Mouse (Mus musculus): ENCODE measurements around the gene Ly6g5c. TPM values are rescaled to one million over a fixed set of nuclear protein-coding genes. Genes with fewer than 3 reads are reported as not detected.

The Ly6g5c gene
- polyA plus RNA-seq, 1 experiment from 2014 or later: not detected

GRCm38 (mm10) chr17:35158850-35159593 lies 50.9 kb downstream of the Ly6g5c start:
- Histone ChIP-seq H3K4me3 (no peak overlapping the region), H3K27ac (ENCODE audit: poor library complexity, severe bottlenecking) (no peak overlapping the region), H3K4me2 (no peak overlapping the region), H3K36me3 (peaks cover 86% of the 10 kb centered on the region), H3K4me1 (replicated peaks) (peaks cover 24% of the 10 kb centered on the region), H3K9me3 (replicated peaks) (no peaks in the 10 kb centered on the region), H3K9ac (no peak overlapping the region), H3K27me3 (replicated peaks) (no peaks in the 10 kb centered on the region)
- ATAC-seq (ENCODE audit: insufficient number of reproducible peaks, low FRiP score): no peak
- WGBS: 91% methylated on average over 16 of the region's 16 CpGs

GRCm38 (mm10) chr17:35159638-35160037 lies 51.6 kb downstream of the Ly6g5c start:
- H3K9me3 ChIP-seq (replicated peaks): no peaks in the 10 kb centered on the region
- no peak overlapping the region for H3K4me2 ChIP-seq
- WGBS: 87% methylated on average over 7 of the region's 7 CpGs
- peaks cover 80% of the 10 kb centered on the region for H3K36me3 ChIP-seq
- H3K9ac ChIP-seq: no peak overlapping the region
- no peak for ATAC-seq (ENCODE audit: insufficient number of reproducible peaks, low FRiP score)
- H3K4me1 ChIP-seq (replicated peaks): peaks cover 24% of the 10 kb centered on the region
- no peak overlapping the region for H3K4me3 ChIP-seq
- no peak overlapping the region for H3K27ac ChIP-seq (ENCODE audit: poor library complexity, severe bottlenecking)
- no peaks in the 10 kb centered on the region for H3K27me3 ChIP-seq (replicated peaks)

GRCm38 (mm10) chr17:35161421-35161820 lies 53.3 kb downstream of the Ly6g5c start:
- 78% methylated on average over 11 of the region's 11 CpGs for WGBS

More at GRCm38 (mm10) chr17:35161421-35161820, 53.3 kb downstream of the Ly6g5c start:
- Histone ChIP-seq H3K4me2 (peak overlapping the region; percentile 87; the same call in 1 of the 2 replicates), H3K9me3 (replicated peaks) (no peaks in the 10 kb centered on the region), H3K27ac (ENCODE audit: poor library complexity, severe bottlenecking) (no peak overlapping the region), H3K4me3 (peak overlapping the region; percentile 98; the same call in 1 of the 2 replicates), H3K4me1 (replicated peaks) (peaks cover 31% of the 10 kb centered on the region), H3K9ac (peak overlapping the region; percentile 100), H3K36me3 (peaks cover 62% of the 10 kb centered on the region), H3K27me3 (replicated peaks) (no peaks in the 10 kb centered on the region)
- ATAC-seq (ENCODE audit: insufficient number of reproducible peaks, low FRiP score): no peak

Other genes with a start within 250 kb of the Ly6g5c start
- gene Cfb, start 245.8 kb upstream of the Ly6g5c start, polyA plus RNA-seq (2016; fragmentation: Nextera tagmentation; extraction: Ambion mirVana): 1.1 and 2.2 TPM in 2 replicates
- gene Zbtb12, start 228.8 kb upstream of the Ly6g5c start, polyA plus RNA-seq (2016; fragmentation: Nextera tagmentation; extraction: Ambion mirVana): 2.6 and 2.8 TPM in 2 replicates
- gene Gm20547, start 226.2 kb upstream of the Ly6g5c start, polyA plus RNA-seq (2016; fragmentation: Nextera tagmentation; extraction: Ambion mirVana): not detected in 2 replicates
- gene C2, start 210.0 kb upstream of the Ly6g5c start, polyA plus RNA-seq (2016; fragmentation: Nextera tagmentation; extraction: Ambion mirVana): 0.24 and 0.35 TPM in 2 replicates
- gene Ehmt2, start 209.8 kb upstream of the Ly6g5c start, polyA plus RNA-seq (2016; fragmentation: Nextera tagmentation; extraction: Ambion mirVana): 49.1 and 51.6 TPM in 2 replicates
- gene Slc44a4, start 193.8 kb upstream of the Ly6g5c start, polyA plus RNA-seq (2016; fragmentation: Nextera tagmentation; extraction: Ambion mirVana): 0.08 TPM in 1 of 2 replicates, not detected in the other
- 20.8 and 21.5 TPM in 2 replicates for gene Neu1, start 177.0 kb upstream of the Ly6g5c start, polyA plus RNA-seq (2016; fragmentation: Nextera tagmentation; extraction: Ambion mirVana)
- gene Hspa1b, start 149.0 kb upstream of the Ly6g5c start, polyA plus RNA-seq (2016; fragmentation: Nextera tagmentation; extraction: Ambion mirVana): 0.12 and 0.13 TPM in 2 replicates
- not detected in 2 replicates for gene Gm20481, start 138.4 kb upstream of the Ly6g5c start, polyA plus RNA-seq (2016; fragmentation: Nextera tagmentation; extraction: Ambion mirVana)
- 6.2 and 6.4 TPM in 2 replicates for gene Hspa1a, start 136.1 kb upstream of the Ly6g5c start, polyA plus RNA-seq (2016; fragmentation: Nextera tagmentation; extraction: Ambion mirVana)
- 2.9 and 3.1 TPM in 2 replicates for gene Hspa1l, start 135.6 kb upstream of the Ly6g5c start, polyA plus RNA-seq (2016; fragmentation: Nextera tagmentation; extraction: Ambion mirVana)
- gene Lsm2, start 126.4 kb upstream of the Ly6g5c start, polyA plus RNA-seq (2016; fragmentation: Nextera tagmentation; extraction: Ambion mirVana): 143 and 145 TPM in 2 replicates
- gene Vars, start 107.3 kb upstream of the Ly6g5c start, polyA plus RNA-seq (2016; fragmentation: Nextera tagmentation; extraction: Ambion mirVana): 82.6 TPM in 2 replicates
- gene Vwa7, start 91.7 kb upstream of the Ly6g5c start, polyA plus RNA-seq (2016; fragmentation: Nextera tagmentation; extraction: Ambion mirVana): 0.32 and 0.37 TPM in 2 replicates
- 2.4 and 2.6 TPM in 2 replicates for gene Sapcd1, start 80.3 kb upstream of the Ly6g5c start, polyA plus RNA-seq (2016; fragmentation: Nextera tagmentation; extraction: Ambion mirVana)
- 3.5 and 4.9 TPM in 2 replicates for gene Msh5, start 61.5 kb upstream of the Ly6g5c start, polyA plus RNA-seq (2016; fragmentation: Nextera tagmentation; extraction: Ambion mirVana)
- gene Clic1, start 58.3 kb upstream of the Ly6g5c start, polyA plus RNA-seq (2016; fragmentation: Nextera tagmentation; extraction: Ambion mirVana): 349 and 354 TPM in 2 replicates
- gene Ddah2, start 49.2 kb upstream of the Ly6g5c start, polyA plus RNA-seq (2016; fragmentation: Nextera tagmentation; extraction: Ambion mirVana): 192 and 205 TPM in 2 replicates
- gene Ly6g6c, start 42.9 kb upstream of the Ly6g5c start, polyA plus RNA-seq (2016; fragmentation: Nextera tagmentation; extraction: Ambion mirVana): 0.27 TPM in 1 of 2 replicates, not detected in the other
- gene Mpig6b, start 42.1 kb upstream of the Ly6g5c start, polyA plus RNA-seq (2016; fragmentation: Nextera tagmentation; extraction: Ambion mirVana): 1.2 and 2.0 TPM in 2 replicates
- 0.24 and 0.40 TPM in 2 replicates for gene Ly6g6e, start 31.4 kb upstream of the Ly6g5c start, polyA plus RNA-seq (2016; fragmentation: Nextera tagmentation; extraction: Ambion mirVana)
- gene Ly6g6d, start 30.2 kb upstream of the Ly6g5c start, polyA plus RNA-seq (2016; fragmentation: Nextera tagmentation; extraction: Ambion mirVana): 1.8 and 2.2 TPM in 2 replicates
- 1.1 and 1.5 TPM in 2 replicates for gene Ly6g6f, start 22.7 kb upstream of the Ly6g5c start, polyA plus RNA-seq (2016; fragmentation: Nextera tagmentation; extraction: Ambion mirVana)
- gene Abhd16a, start 19.0 kb upstream of the Ly6g5c start, polyA plus RNA-seq (2016; fragmentation: Nextera tagmentation; extraction: Ambion mirVana): 58.9 and 65.1 TPM in 2 replicates
- 0.32 and 0.38 TPM in 2 replicates for gene Ly6g5b, start 7.1 kb downstream of the Ly6g5c start, polyA plus RNA-seq (2016; fragmentation: Nextera tagmentation; extraction: Ambion mirVana)
- 11.1 and 15.1 TPM in 2 replicates for gene Gpank1, start 13.2 kb downstream of the Ly6g5c start, polyA plus RNA-seq (2016; fragmentation: Nextera tagmentation; extraction: Ambion mirVana)
- gene Csnk2b, start 13.8 kb downstream of the Ly6g5c start, polyA plus RNA-seq (2016; fragmentation: Nextera tagmentation; extraction: Ambion mirVana): 190 and 207 TPM in 2 replicates
- 8.6 and 8.7 TPM in 2 replicates for gene D17H6S53E, start 18.1 kb downstream of the Ly6g5c start, polyA plus RNA-seq (2016; fragmentation: Nextera tagmentation; extraction: Ambion mirVana)
- 1.3 and 8.3 TPM in 2 replicates for gene Apom, start 23.8 kb downstream of the Ly6g5c start, polyA plus RNA-seq (2016; fragmentation: Nextera tagmentation; extraction: Ambion mirVana)
- gene Bag6, start 26.9 kb downstream of the Ly6g5c start, polyA plus RNA-seq (2016; fragmentation: Nextera tagmentation; extraction: Ambion mirVana): 56.1 and 61.6 TPM in 2 replicates
- 132 and 148 TPM in 2 replicates for gene Prrc2a, start 56.6 kb downstream of the Ly6g5c start, polyA plus RNA-seq (2016; fragmentation: Nextera tagmentation; extraction: Ambion mirVana)
- gene Aif1, start 67.8 kb downstream of the Ly6g5c start, polyA plus RNA-seq (2016; fragmentation: Nextera tagmentation; extraction: Ambion mirVana): 4.3 and 4.4 TPM in 2 replicates
- 3.3 and 5.2 TPM in 2 replicates for gene Lst1, start 80.2 kb downstream of the Ly6g5c start, polyA plus RNA-seq (2016; fragmentation: Nextera tagmentation; extraction: Ambion mirVana)
- gene Ltb, start 86.2 kb downstream of the Ly6g5c start, polyA plus RNA-seq (2016; fragmentation: Nextera tagmentation; extraction: Ambion mirVana): 0.14 and 0.31 TPM in 2 replicates
- 0.12 TPM in 1 of 2 replicates, not detected in the other for gene Tnf, start 93.7 kb downstream of the Ly6g5c start, polyA plus RNA-seq (2016; fragmentation: Nextera tagmentation; extraction: Ambion mirVana)
- not detected in 2 replicates for gene Lta, start 97.1 kb downstream of the Ly6g5c start, polyA plus RNA-seq (2016; fragmentation: Nextera tagmentation; extraction: Ambion mirVana)
- 0.55 TPM in 1 of 2 replicates, not detected in the other for gene Gm16181, start 112.6 kb downstream of the Ly6g5c start, polyA plus RNA-seq (2016; fragmentation: Nextera tagmentation; extraction: Ambion mirVana)
- gene Atp6v1g2, start 125.4 kb downstream of the Ly6g5c start, polyA plus RNA-seq (2016; fragmentation: Nextera tagmentation; extraction: Ambion mirVana): 10.0 and 12.5 TPM in 2 replicates
- gene Nfkbil1, start 127.5 kb downstream of the Ly6g5c start, polyA plus RNA-seq (2016; fragmentation: Nextera tagmentation; extraction: Ambion mirVana): 9.0 and 9.8 TPM in 2 replicates
- gene Ddx39b, start 133.5 kb downstream of the Ly6g5c start, polyA plus RNA-seq (2016; fragmentation: Nextera tagmentation; extraction: Ambion mirVana): 282 and 285 TPM in 2 replicates
- 30.2 and 32.8 TPM in 2 replicates for gene H2-D1, start 154.5 kb downstream of the Ly6g5c start, polyA plus RNA-seq (2016; fragmentation: Nextera tagmentation; extraction: Ambion mirVana)
- gene H2-Q1, start 212.1 kb downstream of the Ly6g5c start, polyA plus RNA-seq (2016; fragmentation: Nextera tagmentation; extraction: Ambion mirVana): 0.08 and 0.14 TPM in 2 replicates
- gene H2-Q2, start 234.0 kb downstream of the Ly6g5c start, polyA plus RNA-seq (2016; fragmentation: Nextera tagmentation; extraction: Ambion mirVana): 4.1 and 5.0 TPM in 2 replicates

All from heart, embryonic 12.5 days (tissue).